Mouse (Mus musculus): ENCODE data around the gene Ropn1l. TPM values are rescaled to one million over a fixed set of nuclear protein-coding genes. Genes with fewer than 3 reads are reported as not detected.

The Ropn1l gene
- 1.7 and 1.9 TPM in 2 replicates for polyA plus RNA-seq (2015; fragmentation: Nextera tagmentation; extraction: Ambion mirVana)

- WGBS = under 1% methylated on average over 57 of the region's 57 CpGs
- Histone ChIP-seq H3K4me2 (ENCODE audit: low read depth, low read length) (peak within 1 kb of the TSS; percentile 86), H3K4me3 (ENCODE audit: low read length) (peak within 1 kb of the TSS; percentile 71), H3K4me1 (ENCODE audit: control insufficient read depth, insufficient read depth, low read length) (peaks cover 5% of the 10 kb centered on the region; the same call in 1 of the 2 replicates), H3K36me3 (ENCODE audit: control insufficient read depth, insufficient read depth, low read length) (no peaks in the 10 kb centered on the region), H3K27me3 (replicated peaks; ENCODE audit: control insufficient read depth, insufficient read depth, low read length) (no peaks in the 10 kb centered on the region), H3K9ac (ENCODE audit: low read depth, low read length) (peak within 1 kb of the TSS; percentile 74), H3K9me3 (ENCODE audit: control insufficient read depth, low read length) (no peaks in the 10 kb centered on the region), H3K27ac (ENCODE audit: low read length) (peak within 1 kb of the TSS; percentile 70)
- peak; percentile 95 for ATAC-seq
These were observed at the start of gene Ropn1l for GRCm38 (mm10) chr15:31453098-31453916. Gene Ropn1l (minus strand): TSS chr15:31453737.

GRCm38 (mm10) chr15:31502996-31503395, 49.5 kb upstream of the Ropn1l start:
- Histone ChIP-seq H3K9ac (ENCODE audit: low read depth, low read length) (no peak overlapping the region), H3K27ac (ENCODE audit: low read length) (no peak overlapping the region), H3K9me3 (ENCODE audit: control insufficient read depth, low read length) (no peaks in the 10 kb centered on the region), H3K4me3 (ENCODE audit: low read length) (no peak overlapping the region), H3K36me3 (ENCODE audit: control insufficient read depth, insufficient read depth, low read length) (peaks cover 2% of the 10 kb centered on the region; the same call in 1 of the 2 replicates), H3K27me3 (replicated peaks; ENCODE audit: control insufficient read depth, insufficient read depth, low read length) (no peaks in the 10 kb centered on the region), H3K4me1 (ENCODE audit: control insufficient read depth, insufficient read depth, low read length) (no peaks in the 10 kb centered on the region), H3K4me2 (ENCODE audit: low read depth, low read length) (no peak overlapping the region)
- no peak for ATAC-seq
- 92% methylated on average over 4 of the region's 4 CpGs for WGBS

GRCm38 (mm10) chr15:31502313-31502712, 48.8 kb upstream of the Ropn1l start:
- H3K9ac ChIP-seq (ENCODE audit: low read depth, low read length) = no peak overlapping the region
- no peaks in the 10 kb centered on the region for H3K9me3 ChIP-seq (ENCODE audit: control insufficient read depth, low read length)
- H3K4me3 ChIP-seq (ENCODE audit: low read length) = no peak overlapping the region
- peaks cover 5% of the 10 kb centered on the region for H3K36me3 ChIP-seq (ENCODE audit: control insufficient read depth, insufficient read depth, low read length)
- H3K4me1 ChIP-seq (ENCODE audit: control insufficient read depth, insufficient read depth, low read length) = no peaks in the 10 kb centered on the region
- no peak overlapping the region for H3K4me2 ChIP-seq (ENCODE audit: low read depth, low read length)
- no peak overlapping the region for H3K27ac ChIP-seq (ENCODE audit: low read length)
- H3K27me3 ChIP-seq (replicated peaks; ENCODE audit: control insufficient read depth, insufficient read depth, low read length) = no peaks in the 10 kb centered on the region
- ATAC-seq = no peak
- 100% methylated on average over 1 of the region's 1 CpGs for WGBS

- H3K4me1 ChIP-seq (ENCODE audit: control insufficient read depth, insufficient read depth, low read length) = no peaks in the 10 kb centered on the region
- no peak overlapping the region for H3K4me3 ChIP-seq (ENCODE audit: low read length)
- H3K27ac ChIP-seq (ENCODE audit: low read length) = no peak overlapping the region
- no peaks in the 10 kb centered on the region for H3K9me3 ChIP-seq (ENCODE audit: control insufficient read depth, low read length)
- no peak overlapping the region for H3K4me2 ChIP-seq (ENCODE audit: low read depth, low read length)
- 94% methylated on average over 9 of the region's 9 CpGs for WGBS
- H3K27me3 ChIP-seq (replicated peaks; ENCODE audit: control insufficient read depth, insufficient read depth, low read length) = no peaks in the 10 kb centered on the region
- H3K9ac ChIP-seq (ENCODE audit: low read depth, low read length) = no peak overlapping the region
- peaks cover 6% of the 10 kb centered on the region; the same call in 1 of the 2 replicates for H3K36me3 ChIP-seq (ENCODE audit: control insufficient read depth, insufficient read depth, low read length)
- no peak for ATAC-seq
These were observed 41.3 kb upstream of the Ropn1l start for GRCm38 (mm10) chr15:31494803-31495202.

- WGBS = 82% methylated on average over 3 of the region's 3 CpGs
- no peaks in the 10 kb centered on the region for H3K9me3 ChIP-seq (ENCODE audit: control insufficient read depth, low read length)
- no peak for ATAC-seq
These were observed 40.8 kb upstream of the Ropn1l start for GRCm38 (mm10) chr15:31494310-31494709.

GRCm38 (mm10) chr15:31487407-31487806, 33.9 kb upstream of the Ropn1l start:
- no peak for ATAC-seq
- WGBS = 87% methylated on average over 2 of the region's 2 CpGs
- Histone ChIP-seq H3K27ac (ENCODE audit: low read length) (no peak overlapping the region), H3K4me2 (ENCODE audit: low read depth, low read length) (no peak overlapping the region), H3K4me3 (ENCODE audit: low read length) (no peak overlapping the region), H3K9ac (ENCODE audit: low read depth, low read length) (no peak overlapping the region), H3K4me1 (ENCODE audit: control insufficient read depth, insufficient read depth, low read length) (no peaks in the 10 kb centered on the region), H3K9me3 (ENCODE audit: control insufficient read depth, low read length) (no peaks in the 10 kb centered on the region), H3K36me3 (ENCODE audit: control insufficient read depth, insufficient read depth, low read length) (peaks cover 5% of the 10 kb centered on the region; the same call in 1 of the 2 replicates), H3K27me3 (replicated peaks; ENCODE audit: control insufficient read depth, insufficient read depth, low read length) (no peaks in the 10 kb centered on the region)

More at GRCm38 (mm10) chr15:31494310-31494709, 40.8 kb upstream of the Ropn1l start:
- no peaks in the 10 kb centered on the region for H3K27me3 ChIP-seq (replicated peaks; ENCODE audit: control insufficient read depth, insufficient read depth, low read length)
- H3K36me3 ChIP-seq (ENCODE audit: control insufficient read depth, insufficient read depth, low read length) = peaks cover 6% of the 10 kb centered on the region; the same call in 1 of the 2 replicates
- no peaks in the 10 kb centered on the region for H3K4me1 ChIP-seq (ENCODE audit: control insufficient read depth, insufficient read depth, low read length)
- no peak overlapping the region for H3K4me3 ChIP-seq (ENCODE audit: low read length)
- H3K27ac ChIP-seq (ENCODE audit: low read length) = no peak overlapping the region
- H3K9ac ChIP-seq (ENCODE audit: low read depth, low read length) = no peak overlapping the region
- no peak overlapping the region for H3K4me2 ChIP-seq (ENCODE audit: low read depth, low read length)

GRCm38 (mm10) chr15:31476678-31477077, 23.1 kb upstream of the Ropn1l start:
- Histone ChIP-seq H3K27me3 (replicated peaks; ENCODE audit: control insufficient read depth, insufficient read depth, low read length) (no peaks in the 10 kb centered on the region), H3K9ac (ENCODE audit: low read depth, low read length) (no peak overlapping the region), H3K27ac (ENCODE audit: low read length) (no peak overlapping the region), H3K4me3 (ENCODE audit: low read length) (no peak overlapping the region), H3K9me3 (ENCODE audit: control insufficient read depth, low read length) (no peaks in the 10 kb centered on the region), H3K4me1 (ENCODE audit: control insufficient read depth, insufficient read depth, low read length) (no peaks in the 10 kb centered on the region), H3K4me2 (ENCODE audit: low read depth, low read length) (no peak overlapping the region), H3K36me3 (ENCODE audit: control insufficient read depth, insufficient read depth, low read length) (peaks cover 5% of the 10 kb centered on the region; the same call in 1 of the 2 replicates)
- no peak for ATAC-seq
- 94% methylated on average over 1 of the region's 1 CpGs for WGBS

GRCm38 (mm10) chr15:31472645-31473574, 19.4 kb upstream of the Ropn1l start:
- ATAC-seq = no peak
- no peaks in the 10 kb centered on the region for H3K27me3 ChIP-seq (replicated peaks; ENCODE audit: control insufficient read depth, insufficient read depth, low read length)
- 72% methylated on average over 4 of the region's 4 CpGs for WGBS
- no peaks in the 10 kb centered on the region for H3K36me3 ChIP-seq (ENCODE audit: control insufficient read depth, insufficient read depth, low read length)
- no peaks in the 10 kb centered on the region for H3K4me1 ChIP-seq (ENCODE audit: control insufficient read depth, insufficient read depth, low read length)
- H3K27ac ChIP-seq (ENCODE audit: low read length) = no peak overlapping the region
- H3K9ac ChIP-seq (ENCODE audit: low read depth, low read length) = no peak overlapping the region
- no peaks in the 10 kb centered on the region for H3K9me3 ChIP-seq (ENCODE audit: control insufficient read depth, low read length)
- H3K4me3 ChIP-seq (ENCODE audit: low read length) = no peak overlapping the region
- no peak overlapping the region for H3K4me2 ChIP-seq (ENCODE audit: low read depth, low read length)

- peaks cover 2% of the 10 kb centered on the region; the same call in 1 of the 2 replicates for H3K36me3 ChIP-seq (ENCODE audit: control insufficient read depth, insufficient read depth, low read length)
- 90% methylated on average over 4 of the region's 4 CpGs for WGBS
- ATAC-seq = no peak
These were observed 18.0 kb upstream of the Ropn1l start for GRCm38 (mm10) chr15:31471529-31471928.

More at GRCm38 (mm10) chr15:31471529-31471928, 18.0 kb upstream of the Ropn1l start:
- no peak overlapping the region for H3K4me2 ChIP-seq (ENCODE audit: low read depth, low read length)
- no peaks in the 10 kb centered on the region for H3K4me1 ChIP-seq (ENCODE audit: control insufficient read depth, insufficient read depth, low read length)
- H3K9ac ChIP-seq (ENCODE audit: low read depth, low read length) = no peak overlapping the region
- H3K4me3 ChIP-seq (ENCODE audit: low read length) = no peak overlapping the region
- H3K27ac ChIP-seq (ENCODE audit: low read length) = no peak overlapping the region
- H3K27me3 ChIP-seq (replicated peaks; ENCODE audit: control insufficient read depth, insufficient read depth, low read length) = no peaks in the 10 kb centered on the region
- no peaks in the 10 kb centered on the region for H3K9me3 ChIP-seq (ENCODE audit: control insufficient read depth, low read length)
